Mouse (Mus musculus) gastrocnemius, adult 2 months (tissue): ENCODE measurements around the gene Paqr4. TPM values are rescaled to one million over a fixed set of nuclear protein-coding genes. Genes with fewer than 3 reads are reported as not detected.
"Not testable (repeated sequence)": the region's sequence is repeated elsewhere in the genome, so short reads cannot be mapped to it uniquely, and the experiment has no call there.

ENCODE experiments used
- DNase-seq: peaks from one replicate; pipeline ENCODE4 v3.0.0; 2022
- H3K27ac ChIP-seq: fragments of 200-600 bp; 2 replicates; pipeline ENCODE4 v1.8.1; 2022; ENCODE audit warnings: mild to moderate bottlenecking
- H3K4me3 ChIP-seq: fragments of 200-600 bp; 2 replicates; pipeline ENCODE4 v1.8.1; 2022; ENCODE audit warnings: mild to moderate bottlenecking, moderate library complexity
- CTCF ChIP-seq: fragments of 200-600 bp; IDR thresholded peaks from 2 replicates; pipeline ENCODE4 v1.8.1; 2022; ENCODE audit warnings: antibody characterized with exemption, mild to moderate bottlenecking, moderate library complexity
- intact Hi-C: fragments of 180-260 bp; cut with DNase I; formaldehyde crosslinking; loops from one replicate; pipeline ENCODE4 v1.15.1; 2025
- long read RNA-seq, 2 experiments: library from polyadenylated mRNA; stranded (forward); transcript quantifications; one replicate each; pipeline ENCODE4 v2.0.0; 2021
- total RNA-seq, 2 experiments: library from RNA; stranded (reverse); gene quantifications; 2 replicates each; pipeline ENCODE4 v1.2.3; 2021

The Paqr4 gene
- total RNA-seq, result 1 to 10 TPM; 2.7 to 4.0 TPM
- long read RNA-seq, experiment 1, transcript Paqr4-201 (3 exons, 2,575 nt), result major isoform, 21 of 24 reads
- long read RNA-seq, experiment 1, partial matches to known transcripts, result 0 of 24 reads
- long read RNA-seq, experiment 1, other reads (novel, unspliced or antisense), result 3 of 24 reads
- long read RNA-seq, experiment 2, transcript Paqr4-201 (3 exons, 2,575 nt), result major isoform, 15 of 19 reads
- long read RNA-seq, experiment 2, partial matches to known transcripts, result 0 of 19 reads
- long read RNA-seq, experiment 2, other reads (novel, unspliced or antisense), result 4 of 19 reads

DNA sequence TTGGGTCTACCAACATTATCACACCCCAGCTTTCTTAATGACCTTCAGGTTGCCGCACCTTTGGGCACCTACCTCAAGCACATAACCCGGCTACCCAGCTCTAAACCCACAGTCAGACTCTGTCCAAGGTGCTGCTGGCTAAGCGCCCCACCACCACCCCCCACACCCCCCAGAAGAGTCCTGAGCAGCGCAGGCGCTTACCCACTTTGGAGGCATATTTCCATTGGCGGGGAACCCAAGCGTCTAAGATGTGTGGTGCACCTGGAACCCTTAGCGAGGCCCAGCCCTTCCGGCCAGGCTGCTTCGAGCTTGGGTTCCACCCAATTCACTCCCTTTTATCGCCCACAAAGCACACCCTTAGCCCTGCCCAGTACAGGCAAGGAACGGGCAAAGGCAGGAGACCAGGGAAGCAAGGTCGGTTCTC, at the start of gene Paqr4:
Gene Paqr4 (minus strand): TSS at position 270 of the 424 bp plus-strand sequence.
- intact Hi-C loops, result no loop called here
- Histone ChIP-seq H3K4me3 (peak within 1 kb of the TSS; percentile 86), H3K27ac (peak within 1 kb of the TSS; percentile 91)
- no peak for TF ChIP-seq CTCF
- no peak for DNase-seq

DNA sequence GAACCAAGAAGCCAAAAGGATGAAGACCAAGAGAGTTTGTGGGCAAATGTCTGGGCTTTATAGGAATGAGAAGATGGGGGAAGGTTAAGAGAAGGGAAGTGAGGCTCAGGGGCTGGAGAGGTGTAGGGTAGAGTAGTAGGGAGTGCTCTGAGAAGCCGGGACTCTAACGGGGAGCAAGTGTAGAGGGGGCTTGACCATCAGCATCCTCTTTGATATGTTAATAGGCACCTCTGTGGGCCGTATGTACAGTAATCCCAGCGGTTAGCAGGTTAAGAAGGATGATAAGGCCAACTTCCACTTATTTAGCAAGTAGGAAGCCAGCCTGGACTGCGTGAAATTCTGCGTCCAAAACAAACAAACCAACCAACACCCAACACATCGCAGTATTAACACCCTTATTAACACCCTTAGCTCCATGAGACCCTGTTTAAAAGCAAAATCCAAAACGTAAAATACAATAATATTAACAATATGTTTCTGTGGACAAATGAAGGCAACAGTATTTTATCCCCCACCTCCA, 49.1 kb upstream of the Paqr4 start:
- DNase-seq, result no peak
- intact Hi-C loops, result loop anchor here (5.0 kb wide), 1 partner anchor 42 kb away; no protein-coding TSS in a partner anchor
- Histone ChIP-seq H3K27ac (peak overlapping the region; percentile 85), H3K4me3 (peak overlapping the region; percentile 73)
- no peak for TF ChIP-seq CTCF

DNA sequence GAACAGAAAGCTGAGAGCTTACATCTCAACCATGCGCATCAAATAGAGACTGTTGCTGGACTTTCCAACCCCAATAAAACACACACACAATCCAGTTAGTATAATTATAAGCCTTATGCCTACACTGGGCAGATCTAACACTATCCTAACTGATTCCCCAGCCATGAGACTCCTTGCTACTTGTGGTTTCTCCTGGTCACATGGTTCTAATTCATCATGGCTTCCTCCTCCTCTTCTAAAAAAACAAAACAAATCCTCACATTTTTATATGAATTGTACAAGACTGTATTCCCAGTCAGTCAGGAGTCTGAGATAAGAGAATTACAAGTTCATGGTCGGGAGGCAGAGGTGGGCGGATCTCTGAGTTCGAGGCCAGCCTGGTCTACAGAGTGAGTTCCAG, 48.3 kb upstream of the Paqr4 start:
- TF ChIP-seq CTCF, result no peak
- intact Hi-C loops, result no loop called here
- no peak for DNase-seq
- no peak overlapping the region for H3K4me3 ChIP-seq
- no peak overlapping the region for H3K27ac ChIP-seq

DNA sequence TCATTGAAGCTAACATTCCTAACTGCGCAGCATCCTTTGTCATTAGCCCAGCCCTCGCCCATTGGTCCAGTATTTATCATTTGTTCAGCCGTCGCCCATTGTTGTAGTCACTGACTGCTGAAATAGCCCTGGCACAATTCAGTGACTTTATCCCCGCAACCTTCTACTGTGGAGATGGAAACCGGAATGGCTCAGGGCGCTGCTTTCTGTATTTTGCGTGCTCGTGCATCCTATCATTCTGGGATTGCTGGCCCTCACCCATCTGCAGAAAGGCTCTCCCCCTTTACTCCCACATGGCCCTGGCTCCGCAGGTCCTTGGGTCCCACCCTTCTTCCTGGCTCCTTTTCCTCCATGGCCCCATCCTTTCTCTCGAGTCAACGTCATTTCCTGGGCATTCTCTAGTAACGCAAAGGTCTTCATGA, 45.9 kb upstream of the Paqr4 start:
- DNase-seq, result no peak
- Histone ChIP-seq H3K27ac (peak overlapping the region; percentile 56), H3K4me3 (peak overlapping the region; percentile 72)
- TF ChIP-seq CTCF, result no peak
- intact Hi-C loops, result no loop called here

DNA sequence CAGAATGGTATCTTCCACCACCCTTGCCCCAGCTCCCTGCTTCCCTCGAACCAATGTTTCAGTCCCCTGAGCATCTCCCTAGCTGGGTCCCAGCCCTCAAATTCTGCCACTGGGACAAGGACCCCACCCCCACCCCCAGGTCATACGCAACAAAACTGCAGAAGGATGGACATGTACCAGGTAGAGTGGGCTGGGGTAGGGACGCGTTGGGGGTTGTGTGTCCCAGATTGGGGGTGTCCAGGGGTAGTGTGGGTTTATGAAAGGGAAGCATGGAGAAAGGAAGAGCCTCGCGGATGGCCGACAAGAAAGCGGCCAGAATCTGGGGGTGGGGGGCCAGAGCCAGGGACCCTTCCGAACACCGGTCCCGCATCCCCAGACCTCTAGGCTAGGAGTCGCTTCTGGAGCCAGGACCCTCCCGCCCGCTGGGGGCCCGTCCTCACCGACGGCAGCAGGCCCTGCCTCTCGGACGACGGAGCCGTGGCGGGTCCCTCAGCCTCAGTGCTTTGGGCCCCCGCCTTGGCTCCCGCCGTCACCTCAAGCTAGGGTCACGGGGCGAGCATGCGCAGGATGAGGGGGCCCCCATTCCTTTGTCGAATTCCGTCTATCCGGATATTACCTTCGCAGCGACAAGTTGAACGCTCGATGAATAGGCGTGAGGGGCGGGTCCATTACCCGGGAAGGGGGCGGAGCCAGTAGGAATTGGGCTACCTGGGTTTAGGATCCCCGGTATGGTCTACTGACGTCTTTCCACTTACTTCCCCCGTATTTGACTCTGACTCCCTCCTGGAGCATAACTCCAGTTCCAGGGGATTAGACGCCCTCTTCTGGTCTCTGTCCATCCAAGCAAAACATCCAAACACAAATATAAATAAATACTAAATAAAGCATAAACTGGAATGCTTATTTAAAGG, 45.1 kb upstream of the Paqr4 start, which contains the start of gene Flywch2:
Gene Flywch2 (minus strand): TSS at position 521 of the 911 bp plus-strand sequence.
- peak within 1 kb of the TSS; percentile 72 for H3K4me3 ChIP-seq
- intact Hi-C loops, result no loop called here
- peak within 1 kb of the TSS; percentile 56 for H3K27ac ChIP-seq
- peak; percentile 32; the same call in 1 of the 2 replicates for TF ChIP-seq CTCF
- DNase-seq, result peak; percentile 68

DNA sequence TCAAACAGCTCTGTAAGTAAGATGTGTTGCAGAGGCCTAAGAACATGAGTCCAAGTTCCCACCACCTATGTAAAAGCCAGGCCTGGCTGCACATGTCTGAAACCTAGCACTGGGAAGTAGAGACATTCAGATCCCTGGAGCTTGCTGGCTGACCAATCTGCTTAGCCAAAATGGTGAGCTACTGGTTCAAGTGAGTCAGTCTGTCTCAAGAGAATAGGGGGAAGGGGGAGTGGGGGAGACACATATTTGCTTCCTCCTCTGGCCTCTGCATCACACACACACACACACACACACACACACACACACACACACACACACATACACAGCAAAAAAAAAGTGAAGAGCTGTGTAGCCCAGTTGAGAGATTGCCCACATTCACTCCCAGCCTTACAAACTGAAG, 42.7 kb upstream of the Paqr4 start:
- TF ChIP-seq CTCF, result no peak
- DNase-seq, result no peak
- intact Hi-C loops, result no loop called here
- no peak overlapping the region for H3K4me3 ChIP-seq
- no peak overlapping the region for H3K27ac ChIP-seq

DNA sequence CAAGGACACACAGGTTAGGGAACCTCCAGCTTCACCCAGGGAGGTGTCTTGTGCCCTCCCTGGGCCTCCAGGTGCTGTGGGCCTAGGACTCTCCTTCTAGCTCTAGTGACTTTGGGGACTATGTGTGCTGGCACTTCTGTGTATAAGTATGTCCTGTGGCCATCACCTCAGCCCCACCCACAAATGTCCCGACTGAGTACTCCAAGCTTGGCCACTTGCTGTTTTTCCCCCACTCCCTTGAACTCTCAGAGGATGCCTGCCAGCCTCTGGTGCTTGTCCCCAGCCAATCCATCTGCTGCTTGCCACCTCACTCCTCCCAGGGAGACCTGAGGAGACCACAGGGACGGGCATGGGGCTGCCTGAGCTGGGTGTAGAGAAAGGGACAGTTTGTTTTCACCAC, 37.8 kb upstream of the Paqr4 start:
- no peak for DNase-seq
- TF ChIP-seq CTCF, result no peak
- no peak overlapping the region for H3K27ac ChIP-seq
- intact Hi-C loops, result no loop called here
- no peak overlapping the region for H3K4me3 ChIP-seq

DNA sequence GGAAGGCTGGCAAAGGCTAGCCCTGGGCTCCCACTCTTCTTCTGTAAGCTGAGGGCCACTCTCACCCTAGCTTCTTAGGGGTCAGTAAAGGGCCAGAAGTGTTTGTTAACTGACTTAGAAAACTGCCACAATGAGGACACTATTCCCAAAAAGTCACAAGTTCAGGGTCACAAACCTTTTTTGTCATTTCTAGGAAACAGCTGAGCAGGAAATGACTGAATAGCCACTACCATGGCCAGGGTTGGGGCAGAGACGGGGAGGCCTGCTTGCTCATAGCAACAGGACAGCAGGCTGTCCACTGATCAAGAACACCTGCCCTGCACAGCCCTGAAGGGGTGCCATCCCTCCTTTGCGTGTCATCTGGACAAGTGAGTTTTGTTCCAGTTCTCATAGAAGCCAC, 36.5 kb upstream of the Paqr4 start:
- no peak overlapping the region for H3K4me3 ChIP-seq
- DNase-seq, result no peak
- H3K27ac ChIP-seq, result no peak overlapping the region
- no peak for TF ChIP-seq CTCF
- intact Hi-C loops, result no loop called here

DNA sequence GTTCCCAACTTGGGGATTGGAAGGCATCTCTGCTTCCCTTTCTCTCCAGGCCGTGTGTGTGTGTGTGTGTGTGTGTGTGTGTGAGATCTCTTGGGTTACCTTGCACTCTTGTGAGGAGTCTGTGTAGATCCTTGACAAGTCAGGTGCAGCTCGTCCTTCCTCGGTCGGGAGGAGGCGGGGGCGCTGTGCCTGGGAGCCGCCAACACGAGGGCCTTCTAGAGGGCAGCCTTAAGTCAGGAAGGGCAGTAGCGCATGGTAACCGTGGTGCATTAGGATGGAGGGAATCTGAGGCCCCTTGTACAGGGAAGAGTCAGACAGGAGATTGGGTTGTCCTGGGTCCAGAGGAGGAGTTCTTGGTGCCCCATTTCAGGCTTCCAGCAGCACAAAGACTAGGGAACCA, 35.5 kb upstream of the Paqr4 start:
- Histone ChIP-seq H3K27ac (no peak overlapping the region), H3K4me3 (no peak overlapping the region)
- DNase-seq, result no peak
- intact Hi-C loops, result no loop called here
- TF ChIP-seq CTCF, result no peak

DNA sequence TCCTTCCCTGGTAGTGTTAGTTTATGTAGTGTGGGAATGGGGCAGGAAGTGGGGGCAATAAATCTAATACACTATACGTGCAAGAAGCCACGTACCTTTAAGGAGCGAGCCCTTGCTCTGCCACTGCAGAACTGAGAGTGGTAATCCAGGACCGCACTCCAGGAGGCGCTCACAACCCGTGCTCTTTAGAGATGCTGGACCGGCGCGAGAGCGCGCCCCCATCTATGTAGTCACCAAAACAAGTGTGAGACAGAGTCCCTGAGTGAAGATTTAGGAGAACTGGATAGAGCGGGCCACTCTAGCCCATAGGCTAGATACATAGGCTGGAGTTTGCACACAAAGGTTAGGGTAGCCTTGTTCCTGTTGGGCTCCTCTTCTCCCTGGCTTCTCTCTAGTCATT, 33.4 kb upstream of the Paqr4 start:
- peak; percentile 85 for DNase-seq
- TF ChIP-seq CTCF, result peak; percentile 93
- Histone ChIP-seq H3K27ac (no peak overlapping the region), H3K4me3 (no peak overlapping the region)
- intact Hi-C loops, result loop anchor here (2.0 to 5.0 kb wide), 2 partner anchors 71 to 188 kb away; partner anchors contain the start of gene Prss41

DNA sequence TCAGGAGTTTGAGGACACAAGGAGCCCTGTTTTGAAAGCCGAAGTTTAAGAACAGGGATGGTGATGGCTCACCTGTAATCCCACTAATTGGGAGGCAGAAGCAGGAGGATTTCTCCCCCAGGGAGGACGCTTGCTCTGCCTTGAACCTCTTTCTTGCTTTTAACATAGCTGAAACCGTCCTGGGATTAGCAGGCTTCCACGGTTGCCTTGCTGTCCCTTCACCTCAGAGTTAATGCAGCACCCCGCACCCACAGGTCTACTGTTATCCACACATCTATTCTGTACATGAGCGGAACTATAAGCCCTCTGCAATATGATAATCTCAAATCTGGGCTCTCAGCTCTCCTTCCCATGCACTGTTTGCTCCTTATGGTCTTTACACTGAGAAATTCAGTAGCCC, 33.0 kb upstream of the Paqr4 start:
- DNase-seq, result no peak
- no peak for TF ChIP-seq CTCF
- no peak overlapping the region for H3K27ac ChIP-seq
- intact Hi-C loops, result loop anchor here (2.0 to 5.0 kb wide), 2 partner anchors 71 to 189 kb away; partner anchors contain the start of gene Prss41
- no peak overlapping the region for H3K4me3 ChIP-seq

DNA sequence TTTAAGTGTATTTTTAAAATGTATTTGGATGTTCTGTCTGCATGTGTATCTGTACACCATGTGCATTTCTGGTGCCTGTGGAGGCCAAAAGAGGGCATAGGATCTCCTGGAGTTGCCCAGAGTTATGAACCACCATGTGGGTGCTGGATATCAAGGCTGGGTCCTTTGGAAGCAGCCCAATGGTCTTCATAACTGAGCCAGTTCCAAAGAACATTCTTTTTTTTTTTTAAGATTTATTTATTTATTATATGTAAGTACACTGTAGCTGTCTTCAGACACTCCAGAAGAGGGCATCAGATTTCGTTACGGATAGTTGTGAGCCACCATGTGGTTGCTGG, 31.5 kb upstream of the Paqr4 start:
- not testable (repeated sequence) for H3K27ac ChIP-seq, DNase-seq
- peak overlapping the region; percentile 94; the same call in 1 of the 2 replicates for H3K4me3 ChIP-seq
- intact Hi-C loops, result loop anchor here (5.0 kb wide), 1 partner anchor 190 kb away; no protein-coding TSS in a partner anchor
